Mouse (Mus musculus): Measurements from ENCODE around the gene Adamtsl1.

GRCm38 (mm10) chr4:86450468-86450867 is 936.5 kb downstream of the Adamtsl1 start:
- TF ChIP-seq EP300 (IDR thresholded peaks at IDR 0.05), result no peak
- no peak for TF ChIP-seq CTCF (IDR thresholded peaks at IDR 0.05)
